Comparison of ENCODE assay signal across 8 mouse cellular contexts in genomic region chr10:67075931-67076878, GRCm38 (mm10). TPM values are rescaled to one million over a fixed set of nuclear protein-coding genes. Genes with fewer than 3 reads are reported as not detected.
A peak's percentile ranks its signal among the peaks of the same experiment; 100 is the strongest.
DNase-seq lines count a peak whose midpoint lies in the region; ATAC-seq and TF ChIP-seq lines count a peak whose summit lies in the region.

No protein-coding gene starts in this region.

- H3K9ac ChIP-seq in heart, postnatal 0 days (replicated peaks; ENCODE audit: low read depth, low read length) = no peak overlapping the region
- no peak overlapping the region for H3K9ac ChIP-seq in kidney, embryonic 15.5 days
- H3K9ac ChIP-seq in neural tube, embryonic 15.5 days (replicated peaks) = no peak overlapping the region

- H3K27me3 ChIP-seq in heart, postnatal 0 days (ENCODE audit: control insufficient read depth, insufficient read depth, low read length) = no peaks in the 10 kb centered on the region
- no peaks in the 10 kb centered on the region for H3K27me3 ChIP-seq in kidney, embryonic 15.5 days
- no peaks in the 10 kb centered on the region for H3K27me3 ChIP-seq in neural tube, embryonic 15.5 days (replicated peaks)

- no peaks in the 10 kb centered on the region for H3K36me3 ChIP-seq in heart, postnatal 0 days (replicated peaks; ENCODE audit: control insufficient read depth, insufficient read depth, low read length)
- no peaks in the 10 kb centered on the region for H3K36me3 ChIP-seq in kidney, embryonic 15.5 days
- no peaks in the 10 kb centered on the region for H3K36me3 ChIP-seq in neural tube, embryonic 15.5 days

- DNase-seq in heart, postnatal 0 days (ENCODE audit: low spot score) = no peak
- DNase-seq in heart, postnatal 36 days = no peak
- DNase-seq in cerebellum, adult 9-11 months = peak; percentile 95
- DNase-seq in adipocyte (ENCODE audit: low spot score) = no peak
- DNase-seq in lung, postnatal 10 days = no peak
- no peak for DNase-seq in heart, adult 8-10 months (ENCODE audit: low spot score)

- H3K4me2 ChIP-seq in heart, postnatal 0 days (ENCODE audit: low read depth, low read length) = no peak overlapping the region
- no peak overlapping the region for H3K4me2 ChIP-seq in kidney, embryonic 15.5 days
- H3K4me2 ChIP-seq in neural tube, embryonic 15.5 days = peak overlapping the region; percentile 7; the same call in 1 of the 2 replicates

- intact Hi-C loops in heart, postnatal 36 days (cut with DNase I) = no loop called here

- no peak for TF ChIP-seq CTCF in heart, postnatal 0 days (IDR thresholded peaks at IDR 0.05; ENCODE audit: low read depth)

- H3K9me3 ChIP-seq in heart, postnatal 0 days (replicated peaks; ENCODE audit: control insufficient read depth, low read length) = no peaks in the 10 kb centered on the region
- H3K9me3 ChIP-seq in kidney, embryonic 15.5 days (replicated peaks) = no peaks in the 10 kb centered on the region
- no peaks in the 10 kb centered on the region for H3K9me3 ChIP-seq in neural tube, embryonic 15.5 days (replicated peaks)

- WGBS in heart, postnatal 0 days = 65% methylated on average over 21 of the region's 21 CpGs
- WGBS in kidney, embryonic 15.5 days = 61% methylated on average over 21 of the region's 21 CpGs
- 48% methylated on average over 21 of the region's 21 CpGs for WGBS in neural tube, embryonic 15.5 days

- H3K4me3 ChIP-seq in heart, postnatal 0 days (ENCODE audit: low read depth, low read length) = no peak overlapping the region
- H3K4me3 ChIP-seq in kidney, embryonic 15.5 days (replicated peaks) = no peak overlapping the region
- H3K4me3 ChIP-seq in neural tube, embryonic 15.5 days (replicated peaks) = no peak overlapping the region

- no peak overlapping the region; the same call in 1 of the 2 replicates for H3K27ac ChIP-seq in heart, postnatal 0 days (ENCODE audit: low read depth)
- no peak overlapping the region for H3K27ac ChIP-seq in kidney, embryonic 15.5 days
- H3K27ac ChIP-seq in neural tube, embryonic 15.5 days (replicated peaks) = peak overlapping the region; percentile 20; the same call in 1 of the 2 replicates

- H3K4me1 ChIP-seq in heart, postnatal 0 days (ENCODE audit: control insufficient read depth, insufficient read depth) = peaks cover 34% of the 10 kb centered on the region
- peaks cover 18% of the 10 kb centered on the region for H3K4me1 ChIP-seq in kidney, embryonic 15.5 days
- peaks cover 16% of the 10 kb centered on the region for H3K4me1 ChIP-seq in neural tube, embryonic 15.5 days

- no peak for TF ChIP-seq EP300 in heart, postnatal 0 days (IDR thresholded peaks at IDR 0.05; ENCODE audit: low read depth)

- peak; percentile 54; the same call in 1 of the 2 replicates for ATAC-seq in heart, postnatal 0 days (ENCODE audit: insufficient read depth, low read depth)
- peak; percentile 71 for ATAC-seq in kidney, embryonic 15.5 days (replicated peaks; ENCODE audit: low FRiP score)
- no peak for ATAC-seq in neural tube, embryonic 15.5 days (ENCODE audit: low FRiP score)

RNA-seq across cellular contexts. Expression of gene Jmjd1c, which starts 19.7 kb away (rescaled TPM):
- 42.4 and 55.3 TPM in 2 replicates for total RNA-seq in heart, postnatal 0 days (2014; rRNA removed; ENCODE audit: low replicate concordance)
- 28.1 and 29.0 TPM in 2 replicates for polyA plus RNA-seq in heart, postnatal 0 days (2015; fragmentation: Nextera tagmentation; extraction: Ambion mirVana)
- total RNA-seq in heart, postnatal 36 days (2021) = 10 to 100 TPM; 39.4 to 41.1 TPM
- polyA plus RNA-seq in kidney, embryonic 15.5 days (2015; fragmentation: Nextera tagmentation; extraction: Ambion mirVana) = 38.0 and 42.6 TPM in 2 replicates
- polyA plus RNA-seq in neural tube, embryonic 15.5 days (2015; fragmentation: Nextera tagmentation; extraction: Ambion mirVana) = 43.8 and 50.7 TPM in 2 replicates
- 10 to 100 TPM; 35.9 to 38.7 (median 37.9) TPM for total RNA-seq in heart, adult 8-10 months (2022)

RNA-seq across cellular contexts. Expression of gene Reep3, which starts 20.5 kb away (rescaled TPM):
- total RNA-seq in heart, postnatal 0 days (2014; rRNA removed; ENCODE audit: low replicate concordance) = 24.0 and 26.6 TPM in 2 replicates
- 25.6 and 26.8 TPM in 2 replicates for polyA plus RNA-seq in heart, postnatal 0 days (2015; fragmentation: Nextera tagmentation; extraction: Ambion mirVana)
- total RNA-seq in heart, postnatal 36 days (2021) = 10 to 100 TPM; 22.2 to 22.5 TPM
- polyA plus RNA-seq in kidney, embryonic 15.5 days (2015; fragmentation: Nextera tagmentation; extraction: Ambion mirVana) = 47.0 and 49.1 TPM in 2 replicates
- 34.5 and 35.9 TPM in 2 replicates for polyA plus RNA-seq in neural tube, embryonic 15.5 days (2015; fragmentation: Nextera tagmentation; extraction: Ambion mirVana)
- total RNA-seq in heart, adult 8-10 months (2022) = 10 to 100 TPM; 16.3 to 19.9 (median 17.9) TPM
